Mouse (Mus musculus) urinary bladder, postnatal 36 days (tissue): ENCODE measurements around the gene Naa35.

Experiments used
- DNase-seq, 2 experiments: peaks; one replicate each; pipeline ENCODE4 v3.0.0; 2022; ENCODE audit warnings: low spot score in 2 of 2, mixed read lengths in 1 of 2

The Naa35 gene

GRCm38 (mm10) chr13:59639368-59640177 lies 54.5 kb downstream of the Naa35 start:
- no peak for DNase-seq

GRCm38 (mm10) chr13:59640178-59640440 lies 55.0 kb downstream of the Naa35 start:
- no peak for DNase-seq

DNA sequence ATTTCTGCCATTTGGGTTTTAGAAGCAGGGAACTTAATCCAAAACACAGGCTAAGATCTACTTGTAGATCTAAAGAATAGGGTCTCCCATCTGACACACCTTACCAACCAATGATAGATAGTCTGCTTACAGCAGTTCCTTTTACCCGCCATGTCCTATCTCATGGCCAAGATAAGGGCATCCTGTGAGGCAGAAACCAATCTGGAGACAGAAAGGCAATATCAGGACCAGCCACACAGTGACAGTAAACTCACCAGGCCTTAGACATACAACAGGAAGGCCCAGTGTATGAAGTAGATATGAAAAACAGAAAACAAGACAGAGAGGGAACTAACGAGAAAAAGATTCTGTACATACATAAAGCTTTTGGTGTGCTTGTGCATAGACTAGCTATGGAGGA lies 57.8 kb downstream of the Naa35 start:
- DNase-seq: no peak

- DNase-seq: no peak
These were observed 60.4 kb downstream of the Naa35 start for GRCm38 (mm10) chr13:59645491-59645890.

GRCm38 (mm10) chr13:59646674-59647244 lies 61.7 kb downstream of the Naa35 start:
- DNase-seq: no peak

DNA sequence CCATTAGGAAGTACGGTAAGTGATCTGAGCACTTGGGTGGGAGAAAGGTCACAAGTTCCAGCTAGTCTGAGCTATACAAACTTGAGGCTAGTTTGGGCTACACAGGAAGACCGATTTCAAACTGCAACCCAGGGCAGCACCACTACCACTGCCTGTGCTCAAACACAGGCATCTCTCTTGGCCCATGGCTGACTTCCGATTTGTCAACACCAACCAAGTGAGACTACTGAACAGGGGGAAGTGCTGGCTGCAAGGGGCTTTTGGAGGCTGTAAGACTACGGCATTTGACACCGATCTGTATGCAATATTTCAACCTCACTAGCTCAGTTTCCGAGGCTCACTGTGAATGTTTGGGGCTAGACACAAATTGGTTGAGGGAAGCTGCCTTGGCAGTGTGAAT lies 62.4 kb downstream of the Naa35 start:
- DNase-seq: no peak

DNA sequence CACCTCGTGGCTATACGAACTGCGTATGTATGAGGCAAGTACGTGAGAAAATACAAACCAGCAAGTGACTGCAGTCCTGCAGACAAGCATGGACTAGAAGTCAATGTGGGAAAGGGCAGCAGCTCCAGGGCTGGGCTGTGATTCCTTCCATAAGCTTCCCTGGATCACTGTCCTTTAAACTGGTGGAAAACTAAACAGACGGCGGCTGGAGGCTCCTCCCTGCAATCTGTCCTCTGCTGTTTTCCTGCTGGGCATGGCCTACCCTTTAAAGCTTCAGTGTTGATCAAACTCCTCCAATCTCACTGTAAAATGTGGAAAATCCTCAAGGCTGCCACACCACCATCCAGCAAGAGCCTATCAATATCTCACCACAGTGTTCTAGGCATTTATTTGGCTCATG lies 63.5 kb downstream of the Naa35 start:
- no peak for DNase-seq

- no peak for DNase-seq
These were observed 64.7 kb downstream of the Naa35 start for GRCm38 (mm10) chr13:59649781-59650180.

DNA sequence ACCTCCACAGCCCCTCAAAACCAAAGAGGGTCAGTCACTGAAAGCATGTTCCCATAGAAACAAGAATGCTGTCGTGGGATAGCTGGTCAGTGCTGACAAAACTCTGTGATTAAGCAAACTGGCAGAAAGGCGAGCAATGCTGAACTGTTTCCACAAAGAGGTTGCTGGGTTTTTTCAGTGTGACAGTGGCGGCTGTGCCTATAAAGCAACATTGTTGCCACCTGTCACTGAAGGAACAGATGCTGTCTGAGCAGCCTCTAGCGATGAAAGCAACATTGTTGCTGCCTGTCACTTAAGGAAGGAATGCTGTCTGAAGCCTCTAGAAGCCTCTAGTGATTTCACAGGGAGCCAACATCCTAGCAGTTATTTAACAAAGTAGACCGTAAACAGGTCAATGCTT lies 67.6 kb downstream of the Naa35 start:
- DNase-seq: no peak

DNA sequence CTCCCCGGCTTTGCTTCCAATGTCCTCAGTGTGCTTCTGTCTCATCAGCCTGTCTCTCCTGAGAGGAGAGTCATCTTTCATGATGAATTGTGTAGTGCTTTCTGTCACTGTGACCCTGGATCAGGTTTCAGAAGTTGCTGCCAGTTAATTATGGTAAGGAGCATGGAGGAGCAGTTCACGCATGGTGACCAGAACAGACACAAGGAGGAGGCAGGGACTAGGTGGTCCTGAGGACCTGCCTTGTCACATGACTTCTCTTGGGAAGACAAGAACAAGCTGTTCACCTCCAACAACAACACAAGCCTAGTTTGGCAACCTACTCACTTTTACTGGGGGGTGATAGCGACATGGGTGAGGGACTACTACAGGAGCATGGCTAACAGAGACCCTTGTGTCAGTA lies 68.1 kb downstream of the Naa35 start:
- no peak for DNase-seq

DNA sequence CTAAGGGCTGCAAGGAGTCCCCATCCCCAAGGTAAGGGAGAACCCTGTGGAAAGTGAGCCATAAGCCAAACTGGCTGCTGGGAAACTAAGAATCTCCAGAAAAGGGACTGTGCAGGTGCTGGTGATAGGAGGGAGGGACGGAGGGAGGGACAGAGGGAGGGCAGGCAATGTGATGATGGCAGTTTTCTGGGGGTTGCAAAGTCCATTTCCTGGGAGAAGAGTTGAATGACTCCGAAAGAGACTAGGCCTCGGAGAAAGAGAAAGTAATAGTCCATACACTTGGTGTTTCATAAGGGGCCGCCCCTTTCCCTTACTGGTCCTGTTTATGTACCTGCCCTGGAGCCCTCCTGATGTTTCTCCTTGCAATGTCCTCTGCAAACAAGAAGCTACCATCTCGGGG lies 69.4 kb downstream of the Naa35 start:
- no peak for DNase-seq

- DNase-seq: no peak
These were observed 70.8 kb downstream of the Naa35 start for GRCm38 (mm10) chr13:59655718-59656315.

- no peak for DNase-seq
These were observed 71.3 kb downstream of the Naa35 start for GRCm38 (mm10) chr13:59656316-59656832.

- DNase-seq: no peak
These were observed 71.9 kb downstream of the Naa35 start for GRCm38 (mm10) chr13:59656975-59657388.

DNA sequence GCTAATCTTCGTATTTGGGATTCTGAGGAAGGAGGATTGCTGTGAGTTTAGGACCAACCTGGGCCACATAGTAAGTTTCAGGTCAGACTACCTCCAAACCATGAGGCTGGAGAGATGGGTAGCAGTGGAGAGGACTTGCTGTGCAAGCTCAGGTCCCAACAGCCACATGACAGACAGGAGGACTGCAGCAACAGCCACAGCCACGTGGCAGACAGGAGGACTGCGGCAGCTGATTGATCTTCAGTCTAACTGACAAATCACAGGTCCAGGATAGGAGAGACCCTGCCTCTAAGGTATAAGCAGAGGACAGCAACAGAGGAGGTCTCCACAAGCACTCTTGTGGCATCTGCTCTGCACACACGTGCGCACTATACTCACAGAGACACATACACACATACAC lies 72.7 kb downstream of the Naa35 start:
- no peak for DNase-seq

DNA sequence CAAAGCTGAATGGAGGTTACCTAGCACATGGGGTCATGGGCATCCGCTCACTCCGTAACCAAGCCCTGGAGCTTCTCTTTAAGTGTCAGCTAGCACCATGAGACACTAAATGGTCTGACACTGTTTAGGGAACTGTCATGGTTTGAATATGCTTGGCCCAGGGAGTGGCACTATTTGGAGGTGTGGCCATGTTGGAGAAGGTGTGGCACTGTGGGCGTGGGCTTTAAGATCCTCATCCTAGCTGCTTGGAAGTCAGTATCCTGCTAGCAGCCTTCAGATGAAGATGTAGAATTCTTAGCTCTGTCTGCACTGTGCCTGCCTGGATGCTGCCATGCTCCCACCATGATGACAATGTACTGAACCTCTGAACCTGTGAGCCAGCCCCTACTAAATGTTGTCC lies 75.3 kb downstream of the Naa35 start:
- no peak for DNase-seq

GRCm38 (mm10) chr13:59661387-59661786 lies 76.3 kb downstream of the Naa35 start:
- DNase-seq: no peak

- no peak for DNase-seq
These were observed 76.9 kb downstream of the Naa35 start for GRCm38 (mm10) chr13:59661966-59662365.

DNA sequence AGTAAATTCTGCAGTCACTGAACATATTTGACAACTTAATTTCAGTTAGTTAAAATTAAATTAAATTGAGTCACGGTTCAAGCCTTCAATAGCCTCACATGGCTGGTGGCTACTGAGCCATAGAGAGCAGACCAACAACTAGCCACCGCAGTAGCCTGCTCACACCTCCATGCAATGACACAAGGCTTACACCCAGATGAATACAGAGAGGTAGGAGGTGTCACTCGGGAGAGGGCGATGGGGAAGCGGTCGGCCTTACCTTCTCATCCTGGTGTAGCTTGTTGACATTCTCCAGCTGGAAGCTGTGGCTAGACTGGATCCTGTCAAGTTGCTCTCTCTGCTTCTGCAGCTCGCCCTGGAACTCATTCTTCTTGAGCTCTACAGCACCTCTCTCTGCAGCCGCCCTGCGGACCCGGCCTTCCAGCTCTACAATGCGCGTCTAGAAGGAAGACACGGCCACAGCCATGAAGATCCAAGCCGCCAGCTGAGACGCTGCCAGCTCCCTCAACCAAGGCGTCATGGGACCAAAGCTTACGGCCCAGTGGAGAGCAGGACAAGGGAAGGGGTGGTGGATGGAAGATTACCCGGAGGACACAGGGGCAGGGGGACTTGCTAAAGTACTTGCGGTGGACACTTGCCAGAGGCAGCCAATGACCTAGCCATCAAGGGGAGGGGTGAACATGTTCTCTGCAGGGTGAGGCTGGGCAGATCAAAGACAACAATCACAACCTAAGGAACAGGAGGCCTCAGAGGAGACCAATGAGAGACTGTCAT lies 79.1 kb downstream of the Naa35 start:
- no peak for DNase-seq

DNA sequence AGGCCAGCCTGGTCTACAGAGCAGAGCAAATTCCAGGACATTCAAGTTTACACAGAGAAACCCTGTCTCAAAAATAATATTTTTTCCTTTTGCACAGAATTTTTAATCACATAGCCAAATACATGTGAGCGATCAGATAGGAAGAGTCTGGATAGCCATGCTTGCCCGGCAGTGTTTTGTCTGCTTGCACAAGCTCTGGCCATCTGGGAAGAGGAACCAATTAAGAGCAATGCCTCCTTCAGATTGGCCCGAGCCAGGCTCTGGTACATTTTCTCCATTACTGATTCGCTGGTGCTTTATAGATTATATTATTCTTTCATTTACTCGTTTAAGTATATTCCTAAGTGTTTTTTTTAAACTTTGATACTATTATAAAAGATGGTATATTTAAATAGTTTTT lies 82.7 kb downstream of the Naa35 start:
- no peak for DNase-seq

DNA sequence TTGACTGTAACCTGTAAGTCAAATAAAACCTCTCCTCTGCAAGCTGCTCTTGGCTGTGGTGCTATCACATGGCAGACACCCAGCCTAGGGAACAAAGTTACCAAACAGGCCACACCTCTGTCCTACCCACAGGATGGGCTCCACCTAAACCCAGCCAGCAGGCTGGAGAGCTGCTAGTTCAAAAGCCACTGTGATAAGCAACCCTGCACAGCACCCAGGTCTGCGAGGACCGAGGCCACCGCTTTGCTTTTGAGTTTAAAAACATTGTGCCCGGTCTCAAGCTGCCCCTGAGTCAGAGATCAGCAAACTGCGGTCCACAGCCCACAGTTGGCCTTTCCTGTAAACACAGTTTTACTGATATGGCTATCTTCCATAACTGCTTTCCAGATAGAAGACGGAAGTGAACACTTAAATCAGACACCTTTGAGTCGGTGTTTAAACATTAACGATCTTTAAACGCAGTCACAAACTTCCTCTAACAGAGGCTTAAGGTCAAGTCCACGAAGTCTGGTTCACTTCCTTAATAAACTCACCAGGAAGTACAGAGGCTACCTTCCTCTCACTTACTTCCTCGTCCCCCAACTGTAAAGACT lies 83.5 kb downstream of the Naa35 start:
- peak; percentile 45 to 47 for DNase-seq

GRCm38 (mm10) chr13:59669946-59670345 lies 84.9 kb downstream of the Naa35 start:
- DNase-seq: no peak
